14 mouse cellular contexts compared by ENCODE assay signal in the genomic region with DNA sequence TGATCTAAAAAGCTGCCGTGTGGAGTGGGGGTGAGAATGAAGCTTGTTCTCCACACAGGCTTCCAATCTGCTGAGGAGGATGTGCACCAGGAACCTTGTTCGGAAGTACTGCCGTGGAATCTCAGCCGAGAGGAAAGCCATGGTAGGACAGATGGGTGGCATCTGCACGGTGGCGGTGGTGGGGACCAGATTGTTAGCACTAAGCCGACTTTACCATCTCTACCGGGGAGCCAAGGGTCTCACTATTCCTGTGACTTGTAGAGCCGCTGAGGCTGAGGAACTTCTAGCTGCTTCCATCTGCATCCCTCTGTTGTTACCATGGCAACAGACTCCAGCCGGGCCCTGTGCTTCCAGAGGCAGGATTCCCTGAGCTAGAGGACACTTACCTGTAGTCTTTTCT. TPM values are rescaled to one million over a fixed set of nuclear protein-coding genes. Genes with fewer than 3 reads are reported as not detected.
DNase-seq lines count a peak whose midpoint lies in the region; ATAC-seq and TF ChIP-seq lines count a peak whose summit lies in the region.
"Had no signal": no experiment of that assay in that cellular context is flagged by ENCODE, and none has a peak within 500 bp of the region (broad histone marks: within the 10 kb centered on the region; RNA-seq: fewer than 3 reads in every experiment).

No protein-coding gene starts in this region.

- no peak overlapping the region for H3K9ac ChIP-seq in limb, embryonic 12.5 days (replicated peaks)
- H3K9ac ChIP-seq in stomach, postnatal 0 days (ENCODE audit: low read length) = no peak overlapping the region
- H3K9ac ChIP-seq: limb, embryonic 13.5 days had no signal

- H3K9me3 ChIP-seq in limb, embryonic 12.5 days = no peaks in the 10 kb centered on the region
- no peaks in the 10 kb centered on the region for H3K9me3 ChIP-seq in stomach, postnatal 0 days (ENCODE audit: control insufficient read depth, low read length)
- H3K9me3 ChIP-seq: limb, embryonic 13.5 days had no signal

- DNase-seq in right cerebral cortex, adult 18-20 months = peak; percentile 61
- DNase-seq in right cerebral cortex, postnatal 4 days = no peak
- peak; percentile 72 to 78 for DNase-seq in layer of hippocampus, adult 18-20 months (ENCODE audit: low spot score in 2 of 2)
- DNase-seq in stomach, postnatal 0 days (ENCODE audit: low spot score) = no peak
- DNase-seq in gastrocnemius, postnatal 36 days = no peak
- DNase-seq in lung, postnatal 10 days = no peak
- DNase-seq: cerebellum, postnatal 14 days; heart, adult 18-20 months; kidney, adult 11 months; thymus, postnatal 25 days had no signal

- no peak for TF ChIP-seq CTCF in stomach, postnatal 0 days (IDR thresholded peaks at IDR 0.05; ENCODE audit: low read depth)

- ATAC-seq in limb, embryonic 12.5 days (ENCODE audit: insufficient number of reproducible peaks, insufficient read depth, low FRiP score, low TSS enrichment, low read depth) = no peak
- ATAC-seq in stomach, postnatal 0 days (ENCODE audit: low FRiP score, low TSS enrichment) = no peak
- no peak for ATAC-seq in erythroblast, adult 5-6 weeks (replicated peaks; ENCODE audit: low FRiP score, poor library complexity, severe bottlenecking)
- ATAC-seq: activated CD4-positive, CD25-positive, alpha-beta regulatory T cell, adult 4 months had no signal

- no peak overlapping the region for H3K4me2 ChIP-seq in limb, embryonic 12.5 days
- no peak overlapping the region for H3K4me2 ChIP-seq in stomach, postnatal 0 days (replicated peaks; ENCODE audit: low read depth)
- H3K4me2 ChIP-seq: limb, embryonic 13.5 days had no signal

- no peak overlapping the region for H3K4me3 ChIP-seq in limb, embryonic 12.5 days (replicated peaks)
- no peak overlapping the region for H3K4me3 ChIP-seq in stomach, postnatal 0 days (ENCODE audit: low read depth, low read length)
- H3K4me3 ChIP-seq: limb, embryonic 13.5 days had no signal

- H3K27me3 ChIP-seq in limb, embryonic 12.5 days = no peaks in the 10 kb centered on the region
- H3K27me3 ChIP-seq in stomach, postnatal 0 days (ENCODE audit: control insufficient read depth, insufficient read depth, low read length) = no peaks in the 10 kb centered on the region
- H3K27me3 ChIP-seq: limb, embryonic 13.5 days had no signal

- H3K4me1 ChIP-seq in limb, embryonic 12.5 days (replicated peaks) = peaks cover 20% of the 10 kb centered on the region; the same call in 1 of the 2 replicates
- H3K4me1 ChIP-seq in stomach, postnatal 0 days (replicated peaks; ENCODE audit: control insufficient read depth, insufficient read depth) = peaks cover 8% of the 10 kb centered on the region; the same call in 1 of the 2 replicates

- H3K36me3 ChIP-seq in limb, embryonic 12.5 days = peaks cover 48% of the 10 kb centered on the region
- peaks cover 9% of the 10 kb centered on the region; the same call in 1 of the 2 replicates for H3K36me3 ChIP-seq in stomach, postnatal 0 days (ENCODE audit: control insufficient read depth, insufficient read depth, low read length)

- H3K27ac ChIP-seq in limb, embryonic 12.5 days = peak overlapping the region; percentile 59; the same call in 1 of the 2 replicates
- H3K27ac ChIP-seq in stomach, postnatal 0 days (replicated peaks) = peak overlapping the region; percentile 40
- H3K27ac ChIP-seq: limb, embryonic 13.5 days had no signal

- intact Hi-C loops in gastrocnemius, postnatal 36 days (cut with DNase I) = loop anchor here (5.0 kb wide), 1 partner anchor 42 kb away; no protein-coding TSS in a partner anchor

- WGBS in limb, embryonic 12.5 days = 80% methylated on average over 10 of the region's 10 CpGs
- WGBS in stomach, postnatal 0 days = 75% methylated on average over 10 of the region's 10 CpGs

- no peak for TF ChIP-seq EP300 in stomach, postnatal 0 days (optimal IDR thresholded peaks at IDR 0.05)

RNA-seq across cellular contexts. Expression of gene Kctd10, which starts 21.5 kb away (rescaled TPM):
- total RNA-seq in layer of hippocampus, adult 18-20 months (2021) = 10 to 100 TPM; 56.9 to 57.8 TPM
- 84.0 and 86.7 TPM in 2 replicates for polyA plus RNA-seq in limb, embryonic 12.5 days (2016; fragmentation: Nextera tagmentation; extraction: Ambion mirVana)
- polyA plus RNA-seq in stomach, postnatal 0 days (2015; fragmentation: Nextera tagmentation; extraction: Ambion mirVana) = 93.4 and 96.4 TPM in 2 replicates
- total RNA-seq in gastrocnemius, postnatal 36 days (2021) = 10 to 100 TPM; 14.1 to 16.6 TPM
- total RNA-seq in erythroblast, adult 5-6 weeks (2015; ENCODE audit: low replicate concordance) = 5.2 and 7.3 TPM in 2 replicates
- total RNA-seq in erythroblast, adult 5-6 weeks (2017; ENCODE audit: low replicate concordance) = 10.6 and 15.4 TPM in 2 replicates

RNA-seq across cellular contexts. Expression of gene Ube3b, which starts 21.6 kb away (rescaled TPM):
- 10 to 100 TPM; 76.2 to 79.2 TPM for total RNA-seq in layer of hippocampus, adult 18-20 months (2021)
- polyA plus RNA-seq in limb, embryonic 12.5 days (2016; fragmentation: Nextera tagmentation; extraction: Ambion mirVana) = 49.2 and 55.0 TPM in 2 replicates
- 19.4 and 20.9 TPM in 2 replicates for polyA plus RNA-seq in stomach, postnatal 0 days (2015; fragmentation: Nextera tagmentation; extraction: Ambion mirVana)
- total RNA-seq in gastrocnemius, postnatal 36 days (2021) = 100 to 1,000 TPM; 107 to 118 TPM
- 17.3 and 30.9 TPM in 2 replicates for total RNA-seq in erythroblast, adult 5-6 weeks (2015; ENCODE audit: low replicate concordance)
- total RNA-seq in erythroblast, adult 5-6 weeks (2017; ENCODE audit: low replicate concordance) = 17.6 and 25.5 TPM in 2 replicates

Comparison
In these comparisons a context has a peak if more than half of its experiments do, and no peak if none do; other contexts are left out.
1. DNase-seq: peak in right cerebral cortex, adult 18-20 months (single experiment) and layer of hippocampus, adult 18-20 months (2 of 2); none in right cerebral cortex, postnatal 4 days (single experiment), stomach, postnatal 0 days (single experiment), gastrocnemius, postnatal 36 days (0 of 2) and lung, postnatal 10 days (single experiment).